Mouse (Mus musculus) v-Abl transformed pro-B cells (cell line): ENCODE results near the gene Robo1.

Source experiments
- in situ Hi-C, 2 experiments: fragments of 400-800 bp; cut with MboI; formaldehyde crosslinking; loops; one replicate each; pipeline ENCODE4 v1.15.1; 2025; ENCODE audit not compliant: unreplicated experiment in 2 of 2

Gene Robo1

DNA sequence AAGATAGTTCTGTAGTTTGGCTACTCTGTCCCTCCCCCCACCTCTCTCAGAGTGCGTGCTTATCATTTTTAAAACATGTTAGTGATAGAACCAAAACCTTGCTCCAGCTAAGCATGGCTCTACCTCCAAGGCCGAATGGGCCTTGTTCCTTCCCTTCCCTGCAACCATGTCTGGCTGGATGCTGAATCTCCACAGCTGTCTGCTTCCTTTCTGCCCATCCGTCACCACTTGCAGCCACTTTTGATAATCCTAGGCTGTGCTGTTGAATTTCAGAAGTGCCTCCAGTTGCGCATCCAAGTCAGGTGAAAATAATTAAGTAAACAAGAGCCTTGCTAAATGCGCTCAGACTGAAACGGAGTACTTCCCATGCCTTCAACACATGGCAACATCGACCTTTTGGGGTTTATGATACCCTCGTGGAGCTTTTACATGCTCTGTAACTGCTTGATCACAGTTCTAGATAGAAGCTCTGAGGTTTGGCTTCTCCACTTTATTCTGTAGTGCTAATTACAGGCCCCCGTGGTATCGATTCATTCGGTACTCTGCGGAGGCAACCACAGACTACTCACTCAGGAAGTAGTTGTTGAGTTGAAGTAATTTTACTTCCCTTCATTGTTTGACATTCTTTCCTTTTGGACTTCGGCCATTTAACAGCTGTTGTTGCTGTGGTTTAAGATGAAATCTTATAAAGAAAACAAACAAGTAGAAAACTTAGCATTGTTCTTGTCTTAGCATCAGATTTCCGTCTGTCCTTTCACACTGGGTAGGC is 413.8 kb downstream of the Robo1 start:
- in situ Hi-C loops: no loop called here

- in situ Hi-C loops: no loop called here
Observed at GRCm38 (mm10) chr16:72734234-72734633, 426.1 kb downstream of the Robo1 start.

- in situ Hi-C loops: no loop called here
Observed at GRCm38 (mm10) chr16:72735175-72735574, 427.1 kb downstream of the Robo1 start.

DNA sequence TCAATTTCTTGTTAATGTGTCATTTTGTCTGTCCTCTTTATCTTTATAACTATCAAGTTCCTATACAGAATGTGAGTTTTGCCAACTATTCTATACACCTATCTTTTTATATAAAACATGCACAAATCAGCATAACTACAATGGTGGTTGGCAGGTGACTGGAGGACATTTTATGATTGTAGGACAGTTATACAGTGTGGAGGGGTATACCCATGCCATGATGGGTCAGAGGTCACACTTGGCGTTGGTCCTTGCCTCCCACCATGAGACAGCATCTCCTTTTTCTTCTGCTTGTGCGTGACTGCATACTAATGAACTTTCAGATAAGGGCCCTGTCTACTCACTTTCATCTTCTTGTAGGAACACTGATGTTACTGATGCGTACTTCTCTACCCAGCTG is 427.5 kb downstream of the Robo1 start:
- in situ Hi-C loops: no loop called here

DNA sequence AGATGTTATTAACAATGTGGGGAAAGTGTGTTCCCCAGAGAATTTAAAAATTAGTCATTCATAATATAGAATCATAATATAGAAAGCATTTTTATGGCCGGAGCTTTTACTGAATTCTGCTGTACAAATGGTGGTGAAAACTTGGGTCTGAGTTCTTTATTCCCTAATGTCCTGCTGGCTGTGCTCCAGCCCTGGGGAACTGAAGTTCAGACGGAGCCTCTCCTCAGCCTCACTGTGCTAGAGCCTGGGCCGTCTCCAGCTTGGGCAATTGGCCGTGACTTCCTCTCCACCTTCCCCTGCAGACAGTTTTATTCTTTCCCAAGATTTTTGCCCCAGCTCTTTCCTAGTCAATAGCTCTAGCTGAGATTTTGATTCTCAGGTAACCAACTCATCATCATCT is 429.0 kb downstream of the Robo1 start:
- in situ Hi-C loops: no loop called here

GRCm38 (mm10) chr16:72740218-72740617 is 432.1 kb downstream of the Robo1 start:
- in situ Hi-C loops: no loop called here

GRCm38 (mm10) chr16:72747696-72748095 is 439.6 kb downstream of the Robo1 start:
- in situ Hi-C loops: no loop called here

- in situ Hi-C loops: no loop called here
Observed at GRCm38 (mm10) chr16:72765128-72765913, 457.2 kb downstream of the Robo1 start.

- in situ Hi-C loops: no loop called here
Observed at GRCm38 (mm10) chr16:72769214-72769834, 461.2 kb downstream of the Robo1 start.

- in situ Hi-C loops: no loop called here
Observed at GRCm38 (mm10) chr16:72772348-72772747, 464.2 kb downstream of the Robo1 start.

GRCm38 (mm10) chr16:72773034-72773433 is 464.9 kb downstream of the Robo1 start:
- in situ Hi-C loops: no loop called here

- in situ Hi-C loops: no loop called here
Observed at GRCm38 (mm10) chr16:72778520-72778919, 470.4 kb downstream of the Robo1 start.

- in situ Hi-C loops: no loop called here
Observed at GRCm38 (mm10) chr16:72782171-72782570, 474.1 kb downstream of the Robo1 start.

- in situ Hi-C loops: no loop called here
Observed at GRCm38 (mm10) chr16:72786079-72786478, 478.0 kb downstream of the Robo1 start.

GRCm38 (mm10) chr16:72786636-72787035 is 478.5 kb downstream of the Robo1 start:
- in situ Hi-C loops: no loop called here

DNA sequence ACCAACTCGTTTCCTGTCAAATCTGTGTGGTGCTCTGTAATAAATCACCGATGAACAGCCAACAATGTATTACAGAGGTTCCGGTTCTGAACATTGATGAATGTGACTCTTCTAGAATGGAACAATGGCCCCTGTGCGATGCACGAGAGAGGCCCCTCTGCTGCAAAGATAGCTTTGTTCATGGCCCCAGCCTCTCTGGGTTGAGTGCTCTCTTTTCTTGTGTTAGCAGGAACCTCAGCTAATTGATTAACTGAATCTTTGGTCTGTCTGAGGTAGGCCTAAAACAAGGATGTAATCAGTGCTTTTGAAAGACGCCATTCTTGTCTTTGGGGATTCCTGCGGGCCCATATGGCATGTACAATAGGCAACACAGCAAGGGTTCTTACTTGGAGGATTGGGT is 479.9 kb downstream of the Robo1 start:
- in situ Hi-C loops: no loop called here

DNA sequence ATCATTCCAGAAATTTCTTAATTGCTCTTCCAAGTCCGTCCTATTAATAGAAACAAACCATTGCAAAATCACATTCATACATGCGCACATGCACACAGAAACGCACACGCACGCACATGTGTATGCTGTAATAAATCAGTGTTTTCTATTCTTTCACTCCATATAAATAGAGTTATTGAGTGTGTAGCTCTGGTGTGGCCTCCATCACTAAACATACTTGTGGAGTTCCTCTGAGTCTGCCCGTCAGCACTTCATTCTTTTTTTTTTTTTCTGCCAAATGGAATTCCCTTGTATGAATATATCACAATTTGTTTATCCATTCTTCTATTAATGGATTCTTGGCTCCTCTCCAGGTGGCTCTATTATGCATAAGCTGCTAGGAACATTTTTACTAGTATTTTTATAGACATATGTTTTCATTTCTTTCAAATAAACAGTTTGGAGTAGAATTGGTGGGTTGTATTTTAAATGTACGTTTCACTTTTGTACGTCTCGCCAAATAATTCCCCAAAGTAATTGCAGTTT is 483.1 kb downstream of the Robo1 start:
- in situ Hi-C loops: no loop called here

- in situ Hi-C loops: no loop called here
Observed at GRCm38 (mm10) chr16:72794692-72795378, 486.7 kb downstream of the Robo1 start.

DNA sequence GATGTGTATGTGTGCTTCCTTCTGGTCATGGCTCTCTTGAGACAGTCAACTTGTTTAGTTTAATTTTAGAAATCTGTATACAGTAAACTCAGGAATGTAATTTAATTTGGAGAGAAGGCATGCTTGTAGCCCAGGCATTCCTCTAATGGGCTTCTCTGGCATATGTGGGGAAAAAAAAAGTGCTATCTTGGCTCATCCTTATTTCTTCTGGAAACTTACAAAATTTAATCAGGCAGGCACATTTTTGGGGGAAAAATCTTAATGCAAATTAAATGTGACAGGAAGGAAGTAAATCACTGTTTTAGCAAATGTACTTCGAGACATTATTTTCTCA is 487.2 kb downstream of the Robo1 start:
- in situ Hi-C loops: no loop called here

- in situ Hi-C loops: no loop called here
Observed at GRCm38 (mm10) chr16:72798405-72798949, 490.4 kb downstream of the Robo1 start.
